Mouse (Mus musculus): ENCODE measurements around the gene Espl1. TPM values are rescaled to one million over a fixed set of nuclear protein-coding genes. Genes with fewer than 3 reads are reported as not detected.

Gene Espl1
- polyA plus RNA-seq, 1 experiment from 2014 or later: 13.5 TPM

DNA sequence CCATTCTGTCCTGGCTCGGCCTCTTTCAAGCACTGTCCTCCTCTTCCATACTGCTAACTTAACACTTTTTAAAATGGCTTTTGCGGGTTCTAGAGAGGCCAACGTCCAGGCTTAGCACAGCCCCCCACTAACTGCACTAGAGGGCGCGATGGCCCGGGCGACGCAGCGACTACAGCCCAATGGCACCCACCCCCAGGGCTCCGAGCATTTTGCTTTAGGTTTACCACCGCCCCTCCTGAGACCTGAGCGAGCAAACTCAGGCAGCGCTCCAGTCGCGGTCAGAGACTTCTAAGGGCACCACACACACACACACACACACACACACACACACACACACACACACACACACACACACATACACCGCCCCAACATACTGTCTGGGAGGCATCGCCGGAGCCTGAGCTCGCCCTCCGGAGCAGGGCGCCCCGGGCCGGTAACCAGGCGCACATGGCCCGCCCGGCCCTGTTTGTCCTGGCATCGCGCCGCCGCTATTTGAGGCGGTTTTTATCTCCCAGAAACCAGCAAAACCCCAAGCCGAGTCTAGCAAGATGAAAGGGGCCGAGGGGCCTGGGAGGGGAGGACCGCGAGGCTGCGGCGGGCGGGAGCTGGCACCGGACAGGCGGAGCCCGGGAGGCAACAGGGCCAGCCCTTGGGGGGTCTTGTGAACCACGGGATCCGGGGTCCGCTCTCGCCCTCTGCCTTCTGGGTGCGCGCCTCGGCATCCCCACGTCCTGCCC is 59.2 kb downstream of the Espl1 start:
- H3K9me3 ChIP-seq (ENCODE audit: control insufficient read depth, low read length): no peaks in the 10 kb centered on the region
- under 1% methylated on average over 49 of the region's 49 CpGs for WGBS
- peak overlapping the region; percentile 49 to 59 for H3K4me3 ChIP-seq (ENCODE audit: control insufficient read depth in 1 of 2, insufficient read depth in 1 of 2, low read depth in 1 of 2, low read length in 2 of 2)
- H3K36me3 ChIP-seq (ENCODE audit: control insufficient read depth, insufficient read depth, low read length): no peaks in the 10 kb centered on the region
- ATAC-seq (ENCODE audit: insufficient number of reproducible peaks, insufficient read depth, low FRiP score, low read depth): peak; percentile 63
- peak overlapping the region; percentile 99 for H3K4me2 ChIP-seq (ENCODE audit: low read length)
- H3K27me3 ChIP-seq (ENCODE audit: control insufficient read depth, insufficient read depth, low read length): peaks cover 44% of the 10 kb centered on the region
- peak overlapping the region; percentile 76 for H3K9ac ChIP-seq (ENCODE audit: low read length)
- H3K4me1 ChIP-seq (ENCODE audit: control insufficient read depth in 2 of 2, insufficient read depth in 2 of 2, low read length in 2 of 2): peaks cover 17 to 31% of the 10 kb centered on the region in 2 experiments
- peak overlapping the region; percentile 69 to 75 for H3K27ac ChIP-seq (replicated peaks in 1 of 2; ENCODE audit: control insufficient read depth in 1 of 2, insufficient read depth in 1 of 2, low read depth in 2 of 2, low read length in 2 of 2)

DNA sequence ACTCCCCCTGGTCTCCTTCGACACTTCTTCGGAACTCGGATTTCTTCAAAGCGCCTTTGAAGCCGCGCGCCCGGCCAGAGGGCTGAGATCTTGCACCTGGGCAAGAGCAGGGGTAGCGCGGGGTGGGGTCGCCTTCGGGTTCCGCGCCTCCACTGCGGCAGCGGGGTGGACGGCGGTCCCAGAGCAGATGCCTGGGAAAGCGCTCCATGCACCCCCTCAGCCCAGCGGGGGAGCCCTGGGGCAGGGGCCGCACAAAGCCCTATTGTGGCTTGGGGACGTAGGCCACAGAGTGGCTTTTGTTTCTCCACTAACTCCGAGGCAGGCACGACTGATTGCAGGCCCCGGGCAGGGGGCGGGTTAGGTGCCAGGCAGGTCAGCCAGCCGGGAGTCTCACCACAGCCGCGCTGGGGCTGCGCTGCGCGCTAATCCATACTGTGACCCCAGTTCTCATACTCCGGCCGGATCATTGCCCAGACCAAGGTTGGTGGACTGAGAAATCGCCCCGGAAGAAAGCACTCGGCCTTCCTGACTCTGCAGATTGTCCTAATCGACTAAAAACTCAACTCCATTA is 59.9 kb downstream of the Espl1 start:
- Histone ChIP-seq H3K4me3 (ENCODE audit: control insufficient read depth in 1 of 2, insufficient read depth in 1 of 2, low read depth in 1 of 2, low read length in 2 of 2) (peak overlapping the region; percentile 49 to 59), H3K36me3 (ENCODE audit: control insufficient read depth, insufficient read depth, low read length) (no peaks in the 10 kb centered on the region), H3K4me2 (ENCODE audit: low read length) (peak overlapping the region; percentile 99), H3K4me1 (ENCODE audit: control insufficient read depth in 2 of 2, insufficient read depth in 2 of 2, low read length in 2 of 2) (peaks cover 17 to 30% of the 10 kb centered on the region in 2 experiments), H3K9me3 (ENCODE audit: control insufficient read depth, low read length) (no peaks in the 10 kb centered on the region), H3K9ac (ENCODE audit: low read length) (peak overlapping the region; percentile 76), H3K27ac (replicated peaks in 1 of 2; ENCODE audit: control insufficient read depth in 1 of 2, insufficient read depth in 1 of 2, low read depth in 2 of 2, low read length in 2 of 2) (peak overlapping the region; percentile 69 to 75), H3K27me3 (ENCODE audit: control insufficient read depth, insufficient read depth, low read length) (peaks cover 44% of the 10 kb centered on the region)
- 4% methylated on average over 38 of the region's 38 CpGs for WGBS
- 0 out of 2 replicates have a peak, but pooled peaks have one; percentile 14 for ATAC-seq (ENCODE audit: insufficient number of reproducible peaks, insufficient read depth, low FRiP score, low read depth)

DNA sequence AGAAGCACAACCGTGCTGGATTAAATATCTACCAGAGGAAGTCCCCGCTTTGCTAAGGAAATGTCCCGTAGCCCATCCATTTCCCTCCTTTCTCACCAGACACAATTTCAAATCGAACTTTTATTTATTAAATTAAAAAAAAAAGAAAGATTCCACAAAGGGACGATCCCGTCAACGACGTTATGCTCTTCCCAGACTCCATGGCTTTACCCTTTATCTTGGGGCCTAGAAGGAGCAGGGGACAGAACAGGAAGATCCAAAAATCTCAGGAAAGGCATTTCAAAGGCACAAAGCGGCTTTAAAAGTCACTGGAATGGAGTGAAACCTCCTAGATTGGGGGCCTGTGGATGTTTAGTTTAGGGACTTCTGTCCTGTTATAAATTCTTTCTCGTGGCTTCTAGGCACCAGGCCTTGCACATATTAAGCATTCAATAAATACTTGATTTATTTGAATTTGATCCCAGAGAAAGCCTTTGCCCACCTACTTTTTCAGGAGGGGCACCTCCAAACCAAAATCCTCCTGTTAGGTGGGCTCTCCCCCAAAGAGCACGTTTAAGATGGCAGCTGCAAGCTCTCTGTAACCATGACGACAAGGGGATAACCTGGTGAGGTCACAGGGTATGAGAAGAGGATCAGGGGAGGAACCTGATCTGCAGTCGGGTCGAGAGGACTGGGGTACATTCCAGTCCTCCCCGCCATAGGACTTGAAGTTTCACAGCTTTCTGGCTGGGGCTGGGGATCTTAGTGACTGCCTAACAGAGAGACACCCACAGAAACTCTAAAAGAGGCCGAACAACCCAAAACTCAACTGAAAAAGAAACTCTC is 60.6 kb downstream of the Espl1 start:
- Histone ChIP-seq H3K9me3 (ENCODE audit: control insufficient read depth, low read length) (no peaks in the 10 kb centered on the region), H3K4me2 (ENCODE audit: low read length) (peak overlapping the region; percentile 99), H3K27me3 (ENCODE audit: control insufficient read depth, insufficient read depth, low read length) (peaks cover 44% of the 10 kb centered on the region), H3K27ac (replicated peaks in 1 of 2; ENCODE audit: control insufficient read depth in 1 of 2, insufficient read depth in 1 of 2, low read depth in 2 of 2, low read length in 2 of 2) (peak overlapping the region; percentile 69 to 75), H3K4me3 (ENCODE audit: control insufficient read depth in 1 of 2, insufficient read depth in 1 of 2, low read depth in 1 of 2, low read length in 2 of 2) (peak overlapping the region in 1 of 2 experiments; percentile 49; a peak in 1 of 4 replicates), H3K9ac (ENCODE audit: low read length) (peak overlapping the region; percentile 76; the same call in 1 of the 2 replicates), H3K36me3 (ENCODE audit: control insufficient read depth, insufficient read depth, low read length) (no peaks in the 10 kb centered on the region), H3K4me1 (ENCODE audit: control insufficient read depth in 2 of 2, insufficient read depth in 2 of 2, low read length in 2 of 2) (peaks cover 17 to 27% of the 10 kb centered on the region in 2 experiments)
- WGBS: 50% methylated on average over 16 of the region's 16 CpGs
- no peak for ATAC-seq (ENCODE audit: insufficient number of reproducible peaks, insufficient read depth, low FRiP score, low read depth)

DNA sequence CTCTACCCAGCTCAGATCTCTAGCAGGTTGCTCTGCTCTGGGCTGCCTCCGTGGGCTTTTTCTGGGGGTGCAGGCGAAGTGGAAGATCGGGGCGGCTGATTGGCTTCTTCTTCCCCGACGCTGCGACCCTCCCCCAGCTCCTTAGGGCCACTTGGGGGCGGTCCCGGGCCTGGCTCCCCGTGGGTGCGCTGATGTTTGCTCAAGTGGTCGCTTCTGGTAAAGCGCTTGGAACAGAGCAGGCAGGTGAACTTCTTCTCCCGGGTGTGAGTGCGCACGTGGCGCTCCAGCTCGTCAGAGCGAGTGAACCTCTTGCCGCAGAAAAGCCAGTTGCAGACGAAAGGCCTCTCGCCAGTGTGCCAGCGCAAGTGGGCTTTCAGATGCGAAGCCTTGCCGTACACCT is 62.1 kb downstream of the Espl1 start:
- Histone ChIP-seq H3K4me2 (ENCODE audit: low read length) (peak overlapping the region; percentile 53), H3K36me3 (ENCODE audit: control insufficient read depth, insufficient read depth, low read length) (no peaks in the 10 kb centered on the region), H3K9me3 (ENCODE audit: control insufficient read depth, low read length) (no peaks in the 10 kb centered on the region), H3K4me1 (ENCODE audit: control insufficient read depth in 2 of 2, insufficient read depth in 2 of 2, low read length in 2 of 2) (peaks cover 24 to 35% of the 10 kb centered on the region in 2 experiments), H3K9ac (ENCODE audit: low read length) (peak overlapping the region; percentile 41; the same call in 1 of the 2 replicates), H3K4me3 (ENCODE audit: control insufficient read depth in 1 of 2, insufficient read depth in 1 of 2, low read depth in 1 of 2, low read length in 2 of 2) (peak overlapping the region; percentile 4 to 19; a peak in 2 of 4 replicates), H3K27ac (replicated peaks in 1 of 2; ENCODE audit: control insufficient read depth in 1 of 2, insufficient read depth in 1 of 2, low read depth in 2 of 2, low read length in 2 of 2) (no peak overlapping the region), H3K27me3 (ENCODE audit: control insufficient read depth, insufficient read depth, low read length) (peaks cover 44% of the 10 kb centered on the region)
- 3% methylated on average over 25 of the region's 25 CpGs for WGBS
- no peak for ATAC-seq (ENCODE audit: insufficient number of reproducible peaks, insufficient read depth, low FRiP score, low read depth)

DNA sequence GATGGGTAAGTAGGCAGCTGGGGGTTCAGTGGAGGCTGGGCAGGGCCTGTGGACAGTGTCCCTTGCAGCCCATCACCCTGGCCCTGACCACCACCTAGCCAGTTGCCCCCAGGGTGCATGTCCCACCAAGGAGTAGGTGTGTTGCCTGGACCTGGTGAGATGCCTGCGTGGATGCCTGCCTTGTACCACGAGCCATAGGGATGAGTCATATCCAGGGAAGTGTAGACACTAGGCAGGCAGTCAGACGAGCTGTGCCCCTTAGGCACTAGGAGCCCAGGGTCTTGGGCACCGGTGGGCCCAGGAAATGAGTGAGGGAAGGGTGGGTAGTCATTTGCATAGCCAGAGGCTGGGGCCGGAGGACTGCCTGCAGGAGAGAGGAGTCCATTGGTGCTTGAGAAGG is 62.8 kb downstream of the Espl1 start:
- Histone ChIP-seq H3K9me3 (ENCODE audit: control insufficient read depth, low read length) (no peaks in the 10 kb centered on the region), H3K27me3 (ENCODE audit: control insufficient read depth, insufficient read depth, low read length) (peaks cover 44% of the 10 kb centered on the region), H3K36me3 (ENCODE audit: control insufficient read depth, insufficient read depth, low read length) (no peaks in the 10 kb centered on the region), H3K27ac (replicated peaks in 1 of 2; ENCODE audit: control insufficient read depth in 1 of 2, insufficient read depth in 1 of 2, low read depth in 2 of 2, low read length in 2 of 2) (no peak overlapping the region), H3K9ac (ENCODE audit: low read length) (no peak overlapping the region; the same call in 1 of the 2 replicates), H3K4me1 (ENCODE audit: control insufficient read depth in 2 of 2, insufficient read depth in 2 of 2, low read length in 2 of 2) (peaks cover 24 to 35% of the 10 kb centered on the region in 2 experiments), H3K4me3 (ENCODE audit: control insufficient read depth in 1 of 2, insufficient read depth in 1 of 2, low read depth in 1 of 2, low read length in 2 of 2) (no peak overlapping the region), H3K4me2 (ENCODE audit: low read length) (no peak overlapping the region)
- no peak for ATAC-seq (ENCODE audit: insufficient number of reproducible peaks, insufficient read depth, low FRiP score, low read depth)
- WGBS: 15% methylated on average over 5 of the region's 5 CpGs

DNA sequence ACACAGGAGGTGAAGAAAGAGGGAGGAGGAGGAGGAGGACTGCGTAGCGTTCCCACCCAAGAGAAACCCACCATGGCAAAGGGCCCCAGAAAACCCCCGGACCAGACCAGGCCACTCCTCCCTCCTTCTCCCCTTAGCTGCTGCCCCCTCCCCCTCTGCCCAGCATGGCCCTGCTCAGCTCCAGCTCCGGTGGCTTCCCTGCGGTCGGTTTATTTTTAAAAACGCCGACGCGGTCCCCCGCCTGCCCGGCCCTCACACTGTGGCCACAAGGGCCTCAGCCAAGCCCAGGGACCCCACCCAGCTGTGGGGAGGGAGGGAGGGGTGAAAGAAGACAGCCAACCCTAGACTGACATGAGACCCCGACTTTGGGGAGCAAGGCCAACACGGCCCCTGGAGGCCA is 66.6 kb downstream of the Espl1 start:
- Histone ChIP-seq H3K36me3 (ENCODE audit: control insufficient read depth, insufficient read depth, low read length) (no peaks in the 10 kb centered on the region), H3K27ac (replicated peaks in 1 of 2; ENCODE audit: control insufficient read depth in 1 of 2, insufficient read depth in 1 of 2, low read depth in 2 of 2, low read length in 2 of 2) (no peak overlapping the region; a peak in 1 of 4 replicates), H3K27me3 (ENCODE audit: control insufficient read depth, insufficient read depth, low read length) (peaks cover 36% of the 10 kb centered on the region), H3K4me1 (ENCODE audit: control insufficient read depth in 2 of 2, insufficient read depth in 2 of 2, low read length in 2 of 2) (peaks cover 18 to 22% of the 10 kb centered on the region in 2 experiments), H3K4me3 (ENCODE audit: control insufficient read depth in 1 of 2, insufficient read depth in 1 of 2, low read depth in 1 of 2, low read length in 2 of 2) (peak overlapping the region in 1 of 2 experiments; percentile 13; a peak in 2 of 4 replicates), H3K4me2 (ENCODE audit: low read length) (peak overlapping the region; percentile 58), H3K9me3 (ENCODE audit: control insufficient read depth, low read length) (no peaks in the 10 kb centered on the region), H3K9ac (ENCODE audit: low read length) (peak overlapping the region; percentile 69)
- no peak for ATAC-seq (ENCODE audit: insufficient number of reproducible peaks, insufficient read depth, low FRiP score, low read depth)
- WGBS: 4% methylated on average over 14 of the region's 14 CpGs

DNA sequence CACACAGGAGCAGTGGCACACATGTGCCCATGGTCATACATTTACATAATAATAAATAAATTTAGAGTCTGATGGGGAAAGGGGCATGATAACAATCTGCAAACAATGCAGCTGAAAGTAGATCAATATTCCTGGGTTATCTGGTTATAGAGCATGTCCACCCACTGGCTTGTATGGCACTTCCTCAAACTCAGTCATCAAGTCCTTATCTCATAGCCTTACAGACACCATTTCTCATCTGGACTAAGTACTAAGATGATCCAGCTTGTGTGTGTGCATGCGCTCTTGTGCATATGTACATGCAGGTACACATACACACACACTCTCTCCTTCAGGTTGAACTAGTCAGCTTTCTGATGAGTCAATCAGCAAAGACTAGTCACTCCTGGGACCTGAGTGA is 68.6 kb downstream of the Espl1 start:
- H3K4me3 ChIP-seq (ENCODE audit: control insufficient read depth in 1 of 2, insufficient read depth in 1 of 2, low read depth in 1 of 2, low read length in 2 of 2): no peak overlapping the region
- no peak overlapping the region for H3K9ac ChIP-seq (ENCODE audit: low read length)
- H3K4me1 ChIP-seq (ENCODE audit: control insufficient read depth in 2 of 2, insufficient read depth in 2 of 2, low read length in 2 of 2): peaks cover 8 to 12% of the 10 kb centered on the region in 2 experiments
- no peak overlapping the region for H3K27ac ChIP-seq (replicated peaks in 1 of 2; ENCODE audit: control insufficient read depth in 1 of 2, insufficient read depth in 1 of 2, low read depth in 2 of 2, low read length in 2 of 2)
- H3K27me3 ChIP-seq (ENCODE audit: control insufficient read depth, insufficient read depth, low read length): peaks cover 16% of the 10 kb centered on the region; the same call in 1 of the 2 replicates
- no peaks in the 10 kb centered on the region for H3K9me3 ChIP-seq (ENCODE audit: control insufficient read depth, low read length)
- no peak overlapping the region for H3K4me2 ChIP-seq (ENCODE audit: low read length)
- H3K36me3 ChIP-seq (ENCODE audit: control insufficient read depth, insufficient read depth, low read length): no peaks in the 10 kb centered on the region
- ATAC-seq (ENCODE audit: insufficient number of reproducible peaks, insufficient read depth, low FRiP score, low read depth): no peak
- WGBS: 92% methylated on average over 1 of the region's 1 CpGs
